Mouse (Mus musculus): ENCODE results near the gene Trpm8. TPM values are rescaled to one million over a fixed set of nuclear protein-coding genes. Genes with fewer than 3 reads are reported as not detected.
A peak's percentile ranks its signal among the peaks of the same experiment; 100 is the strongest.

Gene Trpm8
- total RNA-seq, 2 experiments from 2014 or later, result 0.61 to 0.68 TPM

DNA sequence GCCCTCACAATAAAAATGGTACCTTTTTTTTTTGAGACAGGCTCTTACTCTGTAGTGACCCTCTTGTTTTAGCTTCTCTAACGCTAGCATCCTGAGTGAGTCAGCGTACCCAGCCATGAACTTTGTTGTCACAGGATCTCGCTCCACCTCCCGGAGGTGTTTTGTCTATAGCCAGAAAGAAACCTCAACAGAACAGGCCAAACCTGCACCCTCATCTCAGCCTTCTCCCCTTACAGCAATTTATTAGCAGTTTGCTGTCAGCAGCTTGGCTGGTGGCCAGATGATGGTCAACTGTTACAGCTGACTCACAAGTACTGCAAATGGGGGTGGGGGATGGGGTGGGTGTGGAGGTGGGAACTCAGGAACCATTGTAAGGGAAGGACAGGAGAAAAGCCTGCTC lies 15.2 kb upstream of the Trpm8 start:
- intact Hi-C loops (cut with DNase I), result no loop called here
- DNase-seq (ENCODE audit: low spot score in 2 of 2), result no peak

GRCm38 (mm10) chr1:88262961-88263360 lies 14.5 kb upstream of the Trpm8 start:
- no peak for DNase-seq (ENCODE audit: low spot score in 2 of 2)
- intact Hi-C loops (cut with DNase I), result no loop called here

- no peak for DNase-seq (ENCODE audit: low spot score in 2 of 2)
- intact Hi-C loops (cut with DNase I), result no loop called here
Observed at GRCm38 (mm10) chr1:88263778-88264177, 13.7 kb upstream of the Trpm8 start.

- DNase-seq (ENCODE audit: low spot score in 2 of 2), result no peak
- intact Hi-C loops (cut with DNase I), result no loop called here
Observed at GRCm38 (mm10) chr1:88264237-88264868, 13.1 kb upstream of the Trpm8 start.

DNA sequence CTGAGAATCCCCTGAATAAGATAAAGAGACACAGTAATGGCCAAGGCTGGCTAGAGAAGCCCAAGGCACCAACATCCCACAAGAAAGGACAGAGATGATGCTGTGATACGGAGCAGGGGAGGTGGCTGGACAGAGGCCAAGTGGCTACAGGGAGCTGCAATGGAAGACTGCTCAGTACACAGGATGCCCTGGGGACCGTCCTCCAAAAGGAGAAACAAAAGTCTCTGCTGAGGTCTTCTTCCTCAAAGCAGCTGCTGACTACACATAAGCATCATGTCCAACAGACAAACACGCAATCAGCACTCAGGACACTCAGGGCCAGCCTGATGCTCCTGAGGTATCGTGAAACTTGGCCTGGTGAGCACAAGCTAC lies 12.6 kb upstream of the Trpm8 start:
- no peak for DNase-seq (ENCODE audit: low spot score in 2 of 2)
- intact Hi-C loops (cut with DNase I), result no loop called here

GRCm38 (mm10) chr1:88266123-88266522 lies 11.3 kb upstream of the Trpm8 start:
- intact Hi-C loops (cut with DNase I), result no loop called here
- no peak for DNase-seq (ENCODE audit: low spot score in 2 of 2)

DNA sequence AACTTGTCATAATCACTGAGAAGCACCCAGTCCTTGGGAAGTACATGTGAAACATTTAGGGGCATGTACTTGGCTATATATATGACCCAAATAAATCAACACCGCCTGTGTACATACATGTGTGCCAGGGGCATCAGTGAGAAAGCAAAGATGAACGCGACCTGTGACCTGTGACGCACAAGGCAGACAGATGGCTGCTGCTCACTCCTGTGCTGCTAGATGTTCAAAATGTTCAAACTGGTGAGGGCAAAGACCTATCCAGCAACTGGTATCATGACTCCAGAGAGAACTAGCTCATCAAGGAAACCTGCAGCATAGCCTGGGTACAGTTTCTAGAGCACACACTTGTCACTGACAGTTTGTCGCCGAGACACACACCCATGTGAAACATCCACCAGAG lies 10.0 kb upstream of the Trpm8 start:
- DNase-seq (ENCODE audit: low spot score in 2 of 2), result no peak
- intact Hi-C loops (cut with DNase I), result no loop called here

GRCm38 (mm10) chr1:88268070-88268469 lies 9.4 kb upstream of the Trpm8 start:
- intact Hi-C loops (cut with DNase I), result no loop called here
- no peak for DNase-seq (ENCODE audit: low spot score in 2 of 2)

DNA sequence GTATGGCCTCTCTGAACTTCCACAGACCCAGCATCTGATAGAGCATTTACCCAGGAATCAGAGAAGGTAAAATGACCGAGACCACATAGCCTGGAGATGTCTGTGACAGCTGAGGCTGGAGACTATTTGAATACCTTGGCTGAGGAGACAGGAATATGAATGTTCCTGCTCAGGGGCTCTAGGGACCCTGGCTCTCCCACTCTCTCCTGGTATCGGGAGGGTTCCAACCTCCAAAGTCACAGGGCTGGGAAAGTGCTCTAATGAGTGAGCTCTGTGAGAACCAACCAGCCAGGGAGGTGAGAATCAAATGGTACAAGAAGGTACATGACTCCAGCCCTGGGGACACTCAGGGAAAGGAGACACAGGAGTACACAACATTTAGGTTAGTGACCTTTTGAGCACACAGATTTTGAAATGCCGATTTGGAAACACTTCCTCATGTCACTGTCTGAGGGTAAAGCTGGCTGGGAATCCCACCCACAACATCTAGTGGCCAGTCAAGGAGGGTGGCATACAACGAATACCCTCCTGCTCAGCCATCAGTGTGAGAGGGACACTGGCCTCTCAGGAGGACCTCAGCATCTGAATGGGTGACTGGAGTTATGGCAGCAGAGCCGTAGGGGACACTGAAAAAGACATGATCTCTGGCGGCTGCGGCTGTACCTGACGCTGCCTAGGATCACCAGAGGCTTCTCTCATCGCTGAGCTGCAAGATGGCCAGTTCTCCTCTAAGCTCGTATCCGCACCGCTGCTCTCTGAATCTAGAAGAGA lies 7.7 kb upstream of the Trpm8 start:
- no peak for DNase-seq (ENCODE audit: low spot score in 2 of 2)

DNA sequence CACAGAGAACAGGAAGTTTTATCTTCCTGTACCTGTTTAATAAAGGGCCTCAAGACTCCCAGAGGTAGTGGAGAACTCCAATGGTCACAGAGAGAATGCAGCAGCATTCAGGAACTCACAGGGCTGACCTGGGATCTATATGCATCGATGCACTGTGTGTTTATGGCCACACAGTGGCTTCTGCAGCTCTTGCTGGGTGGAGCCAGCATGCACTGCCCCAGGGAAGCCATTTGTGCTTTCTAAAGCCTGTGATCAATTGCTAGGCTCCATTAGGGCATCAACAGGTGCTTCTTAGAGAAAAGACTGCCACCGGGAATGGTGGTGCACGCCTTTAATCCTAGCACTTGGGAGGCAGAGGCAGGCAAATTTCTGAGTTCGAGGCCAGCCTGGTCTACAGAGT lies 4.6 kb upstream of the Trpm8 start:
- DNase-seq (ENCODE audit: low spot score in 2 of 2), result no peak
- intact Hi-C loops (cut with DNase I), result no loop called here

More for the DNA sequence above, 7.7 kb upstream of the Trpm8 start:
- intact Hi-C loops (cut with DNase I), result no loop called here

GRCm38 (mm10) chr1:88273326-88273725 lies 4.1 kb upstream of the Trpm8 start:
- peak in 1 of 2 experiments; percentile 19 for DNase-seq (ENCODE audit: low spot score in 2 of 2)
- intact Hi-C loops (cut with DNase I), result no loop called here

DNA sequence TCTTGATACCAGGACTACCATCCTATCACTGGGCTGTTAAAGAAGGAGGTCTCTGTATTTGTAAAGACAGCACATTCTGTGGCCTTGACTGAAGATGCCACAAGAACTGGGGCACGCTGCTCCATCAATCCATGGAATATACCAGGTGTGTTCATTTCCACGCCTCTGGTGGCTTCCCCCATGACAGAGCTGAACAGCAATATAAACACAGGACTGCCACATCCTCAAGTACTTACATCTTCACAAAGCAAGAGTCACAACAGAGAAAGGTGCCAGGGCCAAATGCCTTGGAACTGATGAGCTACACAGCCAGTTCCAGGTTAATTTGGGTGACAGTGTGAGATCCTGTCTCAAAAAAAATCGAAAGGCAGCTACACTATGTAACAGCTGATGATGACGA lies 3.6 kb upstream of the Trpm8 start:
- peak in 1 of 2 experiments; percentile 3 for DNase-seq (ENCODE audit: low spot score in 2 of 2)
- intact Hi-C loops (cut with DNase I), result no loop called here

GRCm38 (mm10) chr1:88274371-88275077 lies 2.9 kb upstream of the Trpm8 start:
- peak in 1 of 2 experiments; percentile 17 for DNase-seq (ENCODE audit: low spot score in 2 of 2)
- intact Hi-C loops (cut with DNase I), result no loop called here

- peak in 1 of 2 experiments; percentile 3 for DNase-seq (ENCODE audit: low spot score in 2 of 2)
- intact Hi-C loops (cut with DNase I), result no loop called here
Observed at GRCm38 (mm10) chr1:88275078-88275680, 2.3 kb upstream of the Trpm8 start.

GRCm38 (mm10) chr1:88275698-88276523 lies 1.6 kb upstream of the Trpm8 start:
- intact Hi-C loops (cut with DNase I), result no loop called here

DNA sequence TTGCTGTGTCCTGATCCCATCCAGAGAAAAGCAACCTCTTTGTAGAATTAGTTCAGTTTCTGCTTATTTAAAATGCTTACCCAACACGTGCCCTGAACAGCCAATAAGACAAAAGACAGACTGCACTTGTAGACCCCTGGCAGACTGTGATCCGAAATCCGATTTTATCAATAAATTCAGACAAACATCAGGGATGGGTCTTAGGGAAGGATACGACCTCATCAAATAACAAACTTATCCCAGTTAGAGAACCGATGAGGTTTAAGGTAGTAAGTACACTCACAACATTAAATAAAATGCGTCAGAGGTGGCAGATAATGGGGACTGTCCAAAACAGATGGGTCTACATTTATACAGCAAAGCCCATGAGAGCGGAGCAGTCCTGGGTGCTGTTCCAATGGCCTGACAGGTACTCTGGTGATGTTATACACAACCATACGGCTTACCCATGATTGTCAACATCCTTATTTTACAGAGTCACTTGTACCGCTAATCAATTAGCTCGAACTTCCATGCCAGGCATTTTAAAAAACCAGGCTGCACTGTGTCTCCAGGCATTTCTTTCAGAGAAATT lies 850 bp upstream of the Trpm8 start:
- intact Hi-C loops (cut with DNase I), result no loop called here
- no peak for DNase-seq (ENCODE audit: low spot score in 2 of 2)

More at GRCm38 (mm10) chr1:88275698-88276523, 1.6 kb upstream of the Trpm8 start:
- peak in 1 of 2 experiments; percentile 9 for DNase-seq (ENCODE audit: low spot score in 2 of 2)

GRCm38 (mm10) chr1:88277818-88278511 lies 504 bp downstream of the Trpm8 start:
- intact Hi-C loops (cut with DNase I), result no loop called here
- DNase-seq (ENCODE audit: low spot score in 2 of 2), result peak in 1 of 2 experiments; percentile 59

Data from left cerebral cortex, postnatal 14 days (tissue).